Mouse (Mus musculus) MEL (cell line): Measurements from ENCODE around the gene Ggta1. TPM values are rescaled to one million over a fixed set of nuclear protein-coding genes. Genes with fewer than 3 reads are reported as not detected.

Experiments used
- DNase-seq: peaks from one replicate; pipeline ENCODE4 v3.0.0; 2011; ENCODE audit warnings: low read depth, low spot score
- H3K27ac ChIP-seq: 2 replicates; pipeline ENCODE4 v1.5.1; 2012; ENCODE audit warnings: low read depth, mild to moderate bottlenecking, control low read depth, low read length, moderate library complexity; ENCODE audit not compliant: control insufficient read depth
- H3K27me3 ChIP-seq, 2 experiments: fragments of 150-350 bp in 1 of 2; sonication (generic) in 1 of 2; 2 replicates each; pipeline ENCODE4 v1.6.1; 2012; ENCODE audit warnings: low read length in 2 of 2, mild to moderate bottlenecking in 2 of 2, improper control_type of control experiment in 1 of 2, moderate library complexity in 1 of 2; ENCODE audit not compliant: insufficient read depth in 2 of 2, control insufficient read depth in 1 of 2
- H3K36me3 ChIP-seq, 2 experiments: 2 replicates each; pipeline ENCODE4 v1.6.1; 2012 to 2014; ENCODE audit warnings: low read length in 2 of 2, improper control_type of control experiment in 1 of 2, inconsistent platforms in 1 of 2, mild to moderate bottlenecking in 1 of 2; ENCODE audit not compliant: insufficient read depth in 2 of 2, control insufficient read depth in 1 of 2
- H3K4me1 ChIP-seq, 2 experiments: fragments of 150-350 bp in 1 of 2; sonication (generic) in 1 of 2; 2 replicates each; pipeline ENCODE4 v1.6.1; 2012; ENCODE audit warnings: low read length in 2 of 2, improper control_type of control experiment in 1 of 2, mild to moderate bottlenecking in 1 of 2; ENCODE audit not compliant: insufficient read depth in 2 of 2, control insufficient read depth in 1 of 2
- H3K4me3 ChIP-seq, 2 experiments: fragments of 150-350 bp in 1 of 2; sonication (generic) in 1 of 2; 2 replicates each; pipeline ENCODE4 v1.5.1; 2012; ENCODE audit warnings: low read depth in 2 of 2, low read length in 2 of 2, mild to moderate bottlenecking in 2 of 2, moderate library complexity in 2 of 2, control low read depth in 1 of 2, improper control_type of control experiment in 1 of 2; ENCODE audit not compliant: control insufficient read depth in 1 of 2, insufficient read depth in 1 of 2
- H3K79me2 ChIP-seq: 2 replicates; pipeline ENCODE4 v1.6.1; 2012; ENCODE audit warnings: mild to moderate bottlenecking, low read length, moderate library complexity; ENCODE audit not compliant: control insufficient read depth, poor library complexity, insufficient read depth
- H3K9ac ChIP-seq: 2 replicates; pipeline ENCODE4 v1.6.1; 2012; ENCODE audit warnings: low read depth, mild to moderate bottlenecking, control low read depth, low read length, moderate library complexity; ENCODE audit not compliant: control insufficient read depth, poor library complexity, severe bottlenecking
- H3K9me3 ChIP-seq: fragments of 150-350 bp; sonication (generic); replicated peaks from 2 replicates; pipeline ENCODE4 v1.6.1; 2012; ENCODE audit warnings: mild to moderate bottlenecking, low read length, improper control_type of control experiment, moderate library complexity; ENCODE audit not compliant: insufficient read depth
- CHD1 ChIP-seq: IDR thresholded peaks from 2 replicates; pipeline ENCODE4 v1.6.1; 2012; ENCODE audit warnings: low read depth, mild to moderate bottlenecking, inconsistent platforms, low read length, improper control_type of control experiment
- EP300 ChIP-seq, 2 experiments: IDR thresholded peaks; 2 replicates each; pipeline ENCODE4 v1.6.1; 2011; ENCODE audit warnings: improper control_type of control experiment in 2 of 2, low read length in 2 of 2, low read depth in 1 of 2, mild to moderate bottlenecking in 1 of 2
- ETS1 ChIP-seq: IDR thresholded peaks from 2 replicates; pipeline ENCODE4 v1.6.1; 2012; ENCODE audit warnings: low read depth, mild to moderate bottlenecking, inconsistent platforms, low read length, improper control_type of control experiment, moderate library complexity
- GATA1 ChIP-seq: IDR thresholded peaks from 2 replicates; pipeline ENCODE4 v1.6.1; 2011; ENCODE audit warnings: low read depth, low read length, improper control_type of control experiment
- MAX ChIP-seq: IDR thresholded peaks from 2 replicates; pipeline ENCODE4 v1.6.1; 2011; ENCODE audit warnings: low read length, improper control_type of control experiment
- MXI1 ChIP-seq: IDR thresholded peaks from 2 replicates; pipeline ENCODE4 v1.6.1; 2011; ENCODE audit warnings: mild to moderate bottlenecking, low read depth, low read length, improper control_type of control experiment
- MYC ChIP-seq: IDR thresholded peaks from 2 replicates; pipeline ENCODE4 v1.6.1; 2011; ENCODE audit warnings: low read depth, mild to moderate bottlenecking, low read length, improper control_type of control experiment, moderate library complexity
- POLR2AphosphoS2 ChIP-seq: IDR thresholded peaks from 2 replicates; pipeline ENCODE4 v1.6.1; 2011; ENCODE audit warnings: low read length, improper control_type of control experiment
- TBP ChIP-seq: IDR thresholded peaks from 2 replicates; pipeline ENCODE4 v1.8.0; 2011; ENCODE audit warnings: low read depth, low read length, improper control_type of control experiment
- TCF12 ChIP-seq: IDR thresholded peaks from 2 replicates; pipeline ENCODE4 v1.6.1; 2014; ENCODE audit warnings: low read depth, mild to moderate bottlenecking, inconsistent platforms, low read length, improper control_type of control experiment, moderate library complexity
- USF2 ChIP-seq, 2 experiments: IDR thresholded peaks; 2 replicates each; pipeline ENCODE4 v1.6.1; 2011 to 2012; ENCODE audit warnings: improper control_type of control experiment in 2 of 2, low read length in 2 of 2, borderline replicate concordance in 1 of 2, inconsistent platforms in 1 of 2, low read depth in 1 of 2, mild to moderate bottlenecking in 1 of 2; ENCODE audit not compliant: insufficient read depth in 1 of 2
- ZKSCAN1 ChIP-seq: IDR thresholded peaks from 2 replicates; pipeline ENCODE4 v1.6.1; 2012; ENCODE audit warnings: low read depth, mild to moderate bottlenecking, inconsistent platforms, low read length, improper control_type of control experiment, moderate library complexity
- polyA plus RNA-seq, 2 experiments: library from polyadenylated mRNA; stranded (reverse) in 1 of 2; unstranded in 1 of 2; fragments of >175 nt in 1 of 2; fragments of >200 nt in 1 of 2; gene quantifications; 2 replicates each; pipeline versions ENCODE4 v1.2.1 to v1.2.4; 2012; ENCODE audit warnings: low replicate concordance in 2 of 2, low read depth in 1 of 2; ENCODE audit not compliant: insufficient read length in 2 of 2, insufficient read depth in 1 of 2, missing spikeins in 1 of 2
- total RNA-seq: library from RNA; depleted of rRNA; stranded (reverse); fragments of 300-350 nt; gene quantifications from 2 replicates; pipeline ENCODE4 v1.2.3, GENCODE M21; 2012

The Ggta1 gene
- total and polyA plus RNA-seq, 3 experiments = 29.2 to 30.7 TPM; not detected in 1

DNA sequence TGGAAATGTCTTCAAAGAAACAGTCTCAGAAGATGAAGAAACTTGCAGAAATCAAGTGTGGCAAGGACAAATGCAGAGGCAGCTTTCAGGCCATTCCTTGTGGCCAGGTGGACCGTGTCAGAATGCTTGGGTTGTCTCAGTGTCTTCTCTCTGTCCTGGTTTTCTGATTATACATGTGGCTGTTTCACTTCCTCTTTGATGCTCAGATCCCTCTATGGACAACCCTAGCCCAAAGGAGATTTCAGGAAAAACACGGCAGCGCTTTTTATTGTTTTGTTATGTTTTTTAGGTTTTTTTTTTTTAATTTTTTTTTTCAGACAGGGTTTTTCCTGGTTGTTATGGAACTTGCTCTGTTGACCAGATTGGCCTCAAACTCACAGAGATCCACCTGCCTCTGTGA lies 35.9 kb upstream of the Ggta1 start:
- H3K9ac ChIP-seq = peak overlapping the region; percentile 40
- H3K4me3 ChIP-seq = peak overlapping the region; percentile 37 to 42; a peak in 3 of 4 replicates
- peak; percentile 32 for DNase-seq
- no peak for TF ChIP-seq MYC
- TF ChIP-seq EP300 (IDR thresholded peaks at IDR 0.05; ENCODE audit: low read depth in 1 of 2, low read length in 2 of 2) = 0 out of 4 replicates have a peak, but pooled peaks of 1 of the 2 experiments have one; percentile 6
- no peak for TF ChIP-seq MXI1
- no peak for TF ChIP-seq USF2 (IDR thresholded peaks at IDR 0.05; ENCODE audit: borderline replicate concordance in 1 of 2, insufficient read depth in 1 of 2, low read depth in 1 of 2, low read length in 2 of 2)
- peak; percentile 32; the same call in 1 of the 2 replicates for TF ChIP-seq MAX
- H3K79me2 ChIP-seq = no peaks in the 10 kb centered on the region; the same call in 1 of the 2 replicates
- H3K27ac ChIP-seq = peak overlapping the region; percentile 67
- H3K36me3 ChIP-seq = peaks cover 0 to 32% of the 10 kb centered on the region in 2 experiments; a peak in 2 of 4 replicates
- no peaks in the 10 kb centered on the region for H3K9me3 ChIP-seq
- H3K4me1 ChIP-seq = peaks cover 17 to 42% of the 10 kb centered on the region in 2 experiments
- H3K27me3 ChIP-seq = no peaks in the 10 kb centered on the region

DNA sequence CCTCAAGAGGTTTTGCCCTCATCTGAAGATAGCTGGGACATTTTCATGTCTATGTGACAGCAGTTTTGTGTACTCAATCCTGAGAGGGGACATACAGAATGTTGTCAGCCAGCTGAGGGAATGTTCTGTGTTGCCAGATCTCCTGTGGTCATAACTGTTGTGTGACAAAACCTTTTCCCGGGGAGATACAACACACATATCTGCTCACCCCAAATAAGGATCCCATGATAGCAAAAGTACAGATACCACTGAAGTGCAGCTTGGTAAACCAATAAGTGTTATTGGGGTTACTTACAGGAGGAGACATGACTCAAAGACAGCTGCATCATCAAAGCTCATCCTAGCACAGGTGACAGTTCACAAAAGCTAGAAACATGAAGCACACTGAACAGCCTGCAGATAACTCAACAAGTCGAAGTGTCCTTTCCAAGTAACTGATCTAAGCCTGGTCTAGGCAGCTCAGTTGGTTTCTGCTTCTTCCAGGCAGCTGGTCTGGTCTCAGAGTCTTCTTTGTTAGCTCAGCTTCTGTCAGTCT lies 34.7 kb upstream of the Ggta1 start:
- H3K9ac ChIP-seq = no peak overlapping the region
- no peaks in the 10 kb centered on the region for H3K79me2 ChIP-seq
- TF ChIP-seq GATA1 (no peak; the same call in 1 of the 2 replicates), CHD1 (no peak), ETS1 (peak; percentile 46; the same call in 1 of the 2 replicates), MYC (no peak), EP300 (IDR thresholded peaks at IDR 0.05; ENCODE audit: low read depth in 1 of 2, low read length in 2 of 2) (peak; percentile 51 to 65; a peak in 3 of 4 replicates), TCF12 (peak; percentile 47; the same call in 1 of the 2 replicates), POLR2AphosphoS2 (no peak), ZKSCAN1 (no peak), TBP (no peak)
- H3K4me1 ChIP-seq = peaks cover 8 to 30% of the 10 kb centered on the region in 2 experiments
- H3K27ac ChIP-seq = no peak overlapping the region; the same call in 1 of the 2 replicates
- H3K9me3 ChIP-seq = no peaks in the 10 kb centered on the region
- DNase-seq = peak; percentile 19
- H3K4me3 ChIP-seq = no peak overlapping the region
- H3K27me3 ChIP-seq = no peaks in the 10 kb centered on the region
- H3K36me3 ChIP-seq = peaks cover 0 to 21% of the 10 kb centered on the region in 2 experiments; a peak in 2 of 4 replicates
